Mouse (Mus musculus) retina, adult 2 months (tissue): ENCODE results near the gene Sbf2.

Experiments
- DNase-seq: peaks from one replicate; pipeline ENCODE4 v3.0.0-alpha.2; 2012; ENCODE audit warnings: low read depth, low spot score

The Sbf2 gene

GRCm38 (mm10) chr7:110277734-110278245, 336.9 kb downstream of the Sbf2 start:
- no peak for DNase-seq

- DNase-seq: no peak
Measured at GRCm38 (mm10) chr7:110272434-110272833, 342.3 kb downstream of the Sbf2 start.

DNA sequence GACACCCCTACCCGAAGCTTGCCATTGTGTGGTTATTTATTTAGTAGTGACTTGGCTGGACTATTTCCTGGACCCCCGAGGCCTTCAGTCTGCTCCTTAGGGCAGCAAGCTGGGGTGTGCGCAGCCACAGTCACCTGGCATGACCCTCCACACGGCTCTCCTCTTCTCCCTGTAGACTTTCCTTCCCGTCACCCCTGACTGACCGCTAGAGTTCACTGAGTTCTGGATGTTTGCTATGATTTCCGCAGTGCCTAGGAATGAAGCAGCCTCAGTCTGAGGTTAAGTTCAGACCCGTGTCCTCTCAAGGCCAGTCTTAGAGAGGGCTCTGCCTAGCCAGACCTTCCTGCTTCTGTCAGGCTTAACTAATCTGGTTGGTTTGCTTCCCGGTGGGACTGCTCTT, 342.9 kb downstream of the Sbf2 start:
- no peak for DNase-seq

DNA sequence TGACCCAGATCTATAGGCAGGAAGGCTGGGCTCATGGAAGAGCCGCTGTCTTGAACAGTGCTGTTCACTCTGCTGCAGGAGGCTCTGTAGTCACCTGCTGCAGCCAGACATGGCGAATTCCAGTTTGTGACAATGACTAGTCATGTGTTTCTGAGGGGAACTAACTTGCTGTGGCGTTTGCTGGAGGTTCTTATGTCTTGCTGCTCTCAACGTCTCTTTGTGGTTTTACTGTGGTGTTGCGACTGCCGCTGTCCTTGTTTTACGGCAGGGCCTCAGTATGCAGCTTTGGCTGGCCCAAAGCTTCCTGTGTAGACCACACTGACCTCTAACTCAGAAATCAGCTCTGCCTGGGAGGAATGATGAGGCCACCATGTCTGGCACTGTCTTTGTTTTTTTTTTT, 344.3 kb downstream of the Sbf2 start:
- no peak for DNase-seq

DNA sequence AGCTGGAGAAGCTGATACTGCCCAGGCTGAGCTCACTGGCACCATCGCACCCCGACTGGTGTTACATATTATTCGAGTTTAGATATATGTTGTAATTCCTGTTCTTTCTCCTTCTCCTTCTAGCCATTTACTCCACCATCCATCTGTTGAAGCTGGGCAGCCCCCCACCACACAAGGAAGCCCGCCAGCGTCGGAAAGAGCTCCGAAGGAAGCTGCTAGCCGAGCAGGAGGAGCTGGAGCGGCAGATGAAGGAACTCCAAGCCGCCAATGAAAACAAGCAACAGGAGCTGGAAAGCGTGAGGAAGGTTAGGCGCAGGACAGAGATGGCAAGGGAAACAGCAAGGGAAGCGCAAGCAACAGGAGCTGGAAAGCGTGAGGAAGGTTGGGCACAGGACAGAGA, 344.9 kb downstream of the Sbf2 start:
- no peak for DNase-seq

DNA sequence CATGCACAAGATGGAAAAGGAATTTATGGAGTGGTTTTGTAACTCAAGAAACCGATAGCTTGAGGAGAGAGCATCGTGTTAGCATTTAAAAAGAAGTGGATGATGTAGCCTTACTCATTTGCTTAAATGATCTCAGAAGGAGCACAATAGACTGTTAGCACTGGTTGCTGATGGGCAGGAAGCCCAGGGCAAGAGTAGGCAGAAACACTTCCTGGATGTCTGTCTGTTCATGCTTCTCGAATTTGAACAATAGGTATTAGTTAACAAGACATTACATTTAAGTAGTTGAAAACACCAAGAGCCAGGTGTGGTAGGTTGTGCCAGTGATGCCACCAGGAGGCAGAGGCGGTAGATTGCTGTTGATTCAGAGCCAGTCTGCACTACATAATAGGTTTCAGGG, 346.2 kb downstream of the Sbf2 start:
- no peak for DNase-seq

- DNase-seq: no peak
Measured at GRCm38 (mm10) chr7:110267994-110268393, 346.7 kb downstream of the Sbf2 start.

GRCm38 (mm10) chr7:110267014-110267413, 347.7 kb downstream of the Sbf2 start:
- DNase-seq: no peak

DNA sequence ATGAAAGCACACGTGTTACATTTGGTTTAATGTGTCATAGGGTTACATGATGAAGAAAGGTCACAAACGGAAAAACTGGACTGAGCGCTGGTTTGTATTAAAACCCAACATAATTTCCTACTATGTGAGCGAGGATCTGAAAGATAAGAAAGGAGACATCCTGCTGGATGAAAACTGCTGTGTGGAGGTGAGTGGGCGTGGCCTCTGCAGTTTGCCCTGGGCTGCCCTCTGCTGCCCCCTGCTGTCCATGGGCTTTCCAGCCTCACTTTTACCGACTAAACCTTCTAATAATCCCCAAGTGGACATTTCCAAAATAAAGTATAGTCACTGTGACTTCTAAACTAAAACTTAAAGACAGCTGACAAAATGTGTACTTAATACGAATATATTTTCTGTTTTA, 348.9 kb downstream of the Sbf2 start:
- DNase-seq: peak; percentile 52

GRCm38 (mm10) chr7:110263474-110263873, 351.2 kb downstream of the Sbf2 start:
- DNase-seq: no peak

GRCm38 (mm10) chr7:110262661-110263060, 352.1 kb downstream of the Sbf2 start:
- no peak for DNase-seq

DNA sequence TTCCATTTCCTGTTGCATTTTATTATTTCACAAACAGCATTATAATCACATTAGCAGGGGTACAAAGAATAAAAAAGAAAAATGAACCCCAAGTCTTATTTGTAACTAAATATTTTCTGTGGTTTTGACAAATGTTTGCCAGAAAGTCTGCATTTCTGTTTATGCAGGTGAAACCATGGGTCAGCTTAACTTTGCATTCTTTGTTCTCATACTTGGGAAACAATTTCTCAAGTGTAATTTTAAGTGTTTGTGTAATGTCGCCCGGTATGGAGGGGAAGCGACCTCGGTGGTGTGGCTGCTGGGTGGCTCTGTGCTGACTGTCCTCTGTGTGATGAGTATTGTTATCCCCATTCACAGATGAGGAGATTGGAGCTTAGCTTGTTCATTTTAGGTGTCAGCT, 352.9 kb downstream of the Sbf2 start:
- DNase-seq: no peak

DNA sequence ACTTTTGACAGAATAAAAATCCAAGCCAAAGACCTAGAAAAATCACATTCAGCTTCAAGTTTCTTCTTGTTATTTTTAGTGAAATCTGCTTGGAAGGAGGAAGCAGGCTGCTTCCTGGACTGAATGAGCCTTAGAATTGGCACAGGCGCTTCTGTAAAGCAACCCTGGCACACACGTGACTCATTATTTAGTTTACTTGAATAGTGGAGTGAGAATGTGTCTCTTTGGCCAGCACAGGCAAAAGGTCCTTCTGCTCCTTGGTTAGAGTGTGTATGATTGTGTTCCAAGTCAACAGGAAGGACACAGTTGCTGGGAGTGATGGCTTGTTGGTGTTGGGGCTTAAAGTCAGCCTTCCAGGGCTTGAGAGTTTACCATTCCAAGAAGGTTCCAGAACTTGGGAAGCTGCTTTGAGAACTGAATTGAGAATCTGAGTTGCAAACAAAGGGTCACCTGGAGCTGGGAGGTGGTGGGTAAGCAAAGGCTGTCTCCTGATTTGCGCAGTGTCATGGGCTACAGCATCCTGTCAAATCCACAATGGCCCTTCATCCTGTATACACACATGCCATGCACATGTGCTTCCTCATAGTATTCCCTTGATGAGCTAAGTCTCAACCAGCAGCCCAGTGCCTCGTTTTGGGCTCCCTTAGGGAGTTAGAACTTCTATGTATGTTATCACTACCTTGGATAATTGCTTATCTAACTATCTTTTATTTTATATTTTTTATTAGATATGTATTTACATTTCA, 354.6 kb downstream of the Sbf2 start:
- DNase-seq: no peak

DNA sequence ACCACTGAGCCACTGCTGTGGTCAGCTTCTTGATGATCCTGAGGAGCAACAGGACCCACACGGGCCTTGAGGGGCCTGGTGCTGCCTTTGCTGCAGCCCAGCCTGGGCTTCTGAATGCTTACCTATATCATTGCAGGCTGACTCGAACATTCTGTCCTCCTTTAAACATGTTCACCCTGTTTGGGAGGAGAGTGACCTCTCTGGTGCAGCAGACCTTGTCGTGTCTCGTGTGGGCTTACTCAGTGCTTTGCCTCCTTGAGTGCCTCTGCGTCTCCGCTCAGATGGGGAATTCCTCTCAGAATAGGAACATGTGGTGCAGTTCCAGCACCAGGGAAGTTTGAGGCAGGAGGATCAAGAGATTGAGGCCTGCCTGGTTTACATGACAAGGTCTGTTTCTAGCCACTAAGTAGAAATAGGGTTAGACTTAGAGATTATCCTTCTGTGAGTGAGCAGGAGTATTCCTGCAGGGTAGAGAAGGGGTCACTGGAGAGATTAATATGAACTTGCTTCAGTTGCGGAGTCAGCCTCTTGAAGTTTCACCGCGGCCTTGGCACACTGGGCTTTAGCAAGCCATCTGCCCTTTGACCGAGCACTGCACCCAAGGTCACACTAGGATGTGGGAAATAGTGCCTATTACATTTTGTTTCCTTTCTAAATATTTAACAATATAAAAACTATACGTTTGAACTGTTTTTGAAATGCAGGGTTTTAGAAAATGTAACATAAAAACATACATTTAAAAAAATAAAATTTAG, 356.3 kb downstream of the Sbf2 start:
- no peak for DNase-seq
